Mouse (Mus musculus): ENCODE data around the gene Bbs9.

DNA sequence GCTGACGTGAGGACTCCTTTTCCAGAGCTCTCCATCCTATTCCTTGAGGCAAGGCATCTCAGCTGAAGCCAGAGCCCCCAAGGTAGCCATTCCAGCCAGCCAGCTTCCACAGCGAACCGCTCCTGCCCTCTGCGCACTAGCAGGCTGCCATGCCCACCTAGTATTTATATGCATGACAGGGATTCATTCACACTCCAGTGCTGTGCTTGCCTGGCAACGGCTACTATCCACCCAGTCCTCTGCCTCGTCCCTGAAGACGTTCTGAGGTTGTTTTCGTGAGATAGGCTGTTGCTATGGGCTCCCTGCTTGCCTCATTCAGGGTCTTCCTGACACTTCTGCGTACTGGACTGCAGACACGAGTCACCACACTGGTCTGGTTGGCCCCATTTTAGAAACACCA is 22.8 kb upstream of the Bbs9 start:
- TF ChIP-seq CEBPB (IDR thresholded peaks at IDR 0.05; ENCODE audit: low read depth) (no peak), CTCF (IDR thresholded peaks at IDR 0.05; ENCODE audit: control insufficient read depth, insufficient read depth, insufficient read length) (no peak), USF1 (IDR thresholded peaks at IDR 0.05; ENCODE audit: low read depth) (no peak), MAX (IDR thresholded peaks at IDR 0.05) (no peak), FOSL1 (IDR thresholded peaks at IDR 0.05; ENCODE audit: insufficient read depth, low read length, poor library complexity, severe bottlenecking) (no peak)
